ENCODE assay signal across 8 mouse cellular contexts in the genomic region with DNA sequence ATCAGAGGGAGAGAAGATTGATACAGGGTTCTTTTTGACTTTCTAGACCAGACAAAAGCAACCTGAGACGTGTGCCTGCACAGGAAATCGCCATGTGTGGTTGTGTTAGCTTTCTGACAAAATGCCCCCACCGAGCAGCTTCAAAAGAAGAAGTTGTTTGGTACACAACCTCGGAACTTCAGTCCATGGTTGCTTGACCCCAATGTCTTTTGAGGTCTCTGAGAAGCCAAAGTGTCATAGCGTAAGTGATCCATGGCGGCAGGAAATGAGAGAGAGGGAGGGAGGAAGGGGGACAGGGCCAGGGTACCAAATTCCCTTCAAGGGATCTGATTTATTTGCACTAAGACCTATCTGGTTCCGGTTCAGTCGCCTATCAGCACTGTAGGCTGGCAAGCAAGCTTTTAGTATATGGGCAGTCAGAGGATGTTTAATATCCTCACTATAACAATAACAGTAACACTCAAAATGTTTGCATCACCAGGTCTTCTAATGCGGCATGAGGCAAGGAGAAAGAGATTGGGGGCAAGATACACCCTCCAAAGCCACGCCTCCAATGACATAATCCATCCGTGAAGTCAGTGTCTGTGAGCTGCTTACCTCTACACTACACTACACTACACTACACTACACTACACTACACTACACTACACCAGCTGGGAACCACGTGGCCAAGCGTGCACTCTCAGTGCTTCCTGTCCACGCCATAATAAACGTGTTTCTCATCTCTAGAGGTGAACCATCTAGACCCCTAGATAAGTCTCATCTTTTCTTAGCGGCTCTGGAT. TPM values are rescaled to one million over a fixed set of nuclear protein-coding genes. Genes with fewer than 3 reads are reported as not detected.
A peak's percentile ranks its signal among the peaks of the same experiment; 100 is the strongest.
DNase-seq lines count a peak whose midpoint lies in the region; ATAC-seq and TF ChIP-seq lines count a peak whose summit lies in the region.
"Had no signal": no experiment of that assay in that cellular context is flagged by ENCODE, and none has a peak within 500 bp of the region (broad histone marks: within the 10 kb centered on the region; RNA-seq: fewer than 3 reads in every experiment).

No protein-coding gene starts in this region.

- intact Hi-C loops in left cerebral cortex, postnatal 4 days (cut with DNase I): loop anchor here (10.0 kb wide), 1 partner anchor 408 kb away; no protein-coding TSS in a partner anchor

- H3K27ac ChIP-seq in liver, embryonic 11.5 days (ENCODE audit: low read depth, low read length): no peak overlapping the region
- no peak overlapping the region for H3K27ac ChIP-seq in embryonic facial prominence, embryonic 13.5 days
- H3K27ac ChIP-seq in cerebellum, adult 2 months (ENCODE audit: insufficient read depth, low read length): no peak overlapping the region
- H3K27ac ChIP-seq: embryonic facial prominence, embryonic 12.5 days had no signal

- no peak for DNase-seq in liver, embryonic 11.5 days (ENCODE audit: low spot score)
- DNase-seq in liver: no peak
- DNase-seq in R1 (ENCODE audit: low read depth, low spot score): peak; percentile 42
- no peak for DNase-seq in left cerebral cortex, postnatal 4 days
- DNase-seq in cerebellum, adult 2 months: no peak

- H3K36me3 ChIP-seq in liver, embryonic 11.5 days (ENCODE audit: control insufficient read depth, insufficient read depth, low read length): no peaks in the 10 kb centered on the region
- H3K36me3 ChIP-seq in embryonic facial prominence, embryonic 13.5 days: no peaks in the 10 kb centered on the region
- H3K36me3 ChIP-seq: embryonic facial prominence, embryonic 12.5 days had no signal

- peaks cover 11% of the 10 kb centered on the region for H3K27me3 ChIP-seq in liver, embryonic 11.5 days (replicated peaks; ENCODE audit: control insufficient read depth, insufficient read depth, low read length)
- H3K27me3 ChIP-seq in embryonic facial prominence, embryonic 13.5 days: peaks cover 14% of the 10 kb centered on the region
- H3K27me3 ChIP-seq in cerebellum, adult 2 months (ENCODE audit: control insufficient read depth, insufficient read depth, low read length): no peaks in the 10 kb centered on the region; the same call in 1 of the 2 replicates

- peak overlapping the region; percentile 99; the same call in 1 of the 2 replicates for H3K4me2 ChIP-seq in liver, embryonic 11.5 days
- H3K4me2 ChIP-seq in embryonic facial prominence, embryonic 13.5 days: peak overlapping the region; percentile 93

- H3K4me3 ChIP-seq in liver, embryonic 11.5 days (ENCODE audit: low read depth, low read length): no peak overlapping the region
- no peak overlapping the region for H3K4me3 ChIP-seq in embryonic facial prominence, embryonic 13.5 days
- no peak overlapping the region for H3K4me3 ChIP-seq in cerebellum, adult 2 months (replicated peaks; ENCODE audit: insufficient read depth, low read depth, low read length)

- H3K9me3 ChIP-seq in liver, embryonic 11.5 days (ENCODE audit: control insufficient read depth, low read length): no peaks in the 10 kb centered on the region
- H3K9me3 ChIP-seq in embryonic facial prominence, embryonic 13.5 days: no peaks in the 10 kb centered on the region
- H3K9me3 ChIP-seq: embryonic facial prominence, embryonic 12.5 days had no signal

- TF ChIP-seq CTCF in cerebellum, adult 2 months (IDR thresholded peaks at IDR 0.05; ENCODE audit: borderline replicate concordance, insufficient read depth, low read depth, low read length): no peak

- TF ChIP-seq POLR2A in cerebellum, adult 2 months (IDR thresholded peaks at IDR 0.05; ENCODE audit: borderline replicate concordance, insufficient read depth, low read length): no peak

- H3K4me1 ChIP-seq in liver, embryonic 11.5 days (replicated peaks; ENCODE audit: control insufficient read depth, insufficient read depth, low read length): no peaks in the 10 kb centered on the region; the same call in none of the 2 replicates
- peaks cover 9% of the 10 kb centered on the region for H3K4me1 ChIP-seq in embryonic facial prominence, embryonic 13.5 days
- no peaks in the 10 kb centered on the region for H3K4me1 ChIP-seq in cerebellum, adult 2 months (ENCODE audit: control insufficient read depth, insufficient read depth, low read length)
- H3K4me1 ChIP-seq: embryonic facial prominence, embryonic 12.5 days had no signal

- 62% methylated on average over 16 of the region's 16 CpGs for WGBS in liver, embryonic 11.5 days
- 68% methylated on average over 16 of the region's 16 CpGs for WGBS in embryonic facial prominence, embryonic 13.5 days
- WGBS in cerebellum, adult 2 months: 78% methylated on average over 16 of the region's 16 CpGs

- no peak overlapping the region for H3K9ac ChIP-seq in liver, embryonic 11.5 days (ENCODE audit: low read depth, low read length)
- H3K9ac ChIP-seq in embryonic facial prominence, embryonic 13.5 days: no peak overlapping the region
- H3K9ac ChIP-seq: embryonic facial prominence, embryonic 12.5 days had no signal

- no peak for ATAC-seq in liver, embryonic 11.5 days (replicated peaks; ENCODE audit: low FRiP score)
- ATAC-seq in embryonic facial prominence, embryonic 13.5 days (ENCODE audit: insufficient number of reproducible peaks, insufficient read depth, low FRiP score, low TSS enrichment, low read depth): no peak
- ATAC-seq in megakaryocyte progenitor cell, adult 5-6 weeks (replicated peaks; ENCODE audit: poor library complexity): peak; percentile 21

RNA-seq across cellular contexts. Expression of a gene that starts 0.7 kb away (rescaled TPM):
- polyA plus RNA-seq in liver, embryonic 11.5 days (2014; fragmentation: Nextera tagmentation; extraction: Ambion mirVana): 0.57 and 0.67 TPM in 2 replicates
- 2.0 and 2.3 TPM in 2 replicates for polyA plus RNA-seq in embryonic facial prominence, embryonic 13.5 days (2015; fragmentation: Nextera tagmentation; extraction: Ambion mirVana)
- 57.7 and 65.9 TPM in 2 replicates for total RNA-seq in megakaryocyte progenitor cell, adult 5-6 weeks (2015)
- 19.6 and 26.1 TPM in 2 replicates for total RNA-seq in megakaryocyte progenitor cell, adult 5-6 weeks (2017)
- under 1 TPM; 0.44 to 0.52 TPM for total RNA-seq in left cerebral cortex, postnatal 4 days (2021)
- polyA plus RNA-seq in cerebellum, adult 2 months (2012; rRNA removed): 0.62 and 0.76 TPM in 2 replicates

RNA-seq across cellular contexts. Expression of a gene that starts 1.3 kb away (rescaled TPM):
- 111 and 114 TPM in 2 replicates for polyA plus RNA-seq in liver, embryonic 11.5 days (2014; fragmentation: Nextera tagmentation; extraction: Ambion mirVana)
- 83.3 and 86.4 TPM in 2 replicates for polyA plus RNA-seq in embryonic facial prominence, embryonic 13.5 days (2015; fragmentation: Nextera tagmentation; extraction: Ambion mirVana)
- total RNA-seq in megakaryocyte progenitor cell, adult 5-6 weeks (2015): 117 and 123 TPM in 2 replicates
- total RNA-seq in megakaryocyte progenitor cell, adult 5-6 weeks (2017): 114 and 124 TPM in 2 replicates
- 10 to 100 TPM; 41.2 to 46.1 TPM for total RNA-seq in left cerebral cortex, postnatal 4 days (2021)
- polyA plus RNA-seq in cerebellum, adult 2 months (2012; rRNA removed): 122 and 127 TPM in 2 replicates

RNA-seq across cellular contexts. Expression of a gene that starts 24.2 kb away (rescaled TPM):
- 86.5 and 92.3 TPM in 2 replicates for polyA plus RNA-seq in liver, embryonic 11.5 days (2014; fragmentation: Nextera tagmentation; extraction: Ambion mirVana)
- 52.2 and 54.6 TPM in 2 replicates for polyA plus RNA-seq in embryonic facial prominence, embryonic 13.5 days (2015; fragmentation: Nextera tagmentation; extraction: Ambion mirVana)
- 74.3 and 76.6 TPM in 2 replicates for total RNA-seq in megakaryocyte progenitor cell, adult 5-6 weeks (2015)
- 89.6 and 96.1 TPM in 2 replicates for total RNA-seq in megakaryocyte progenitor cell, adult 5-6 weeks (2017)
- 10 to 100 TPM; 14.1 to 17.2 TPM for total RNA-seq in left cerebral cortex, postnatal 4 days (2021)
- polyA plus RNA-seq in cerebellum, adult 2 months (2012; rRNA removed): 30.1 and 35.8 TPM in 2 replicates
